Mouse (Mus musculus): ENCODE results near the gene Rfx7.

DNA sequence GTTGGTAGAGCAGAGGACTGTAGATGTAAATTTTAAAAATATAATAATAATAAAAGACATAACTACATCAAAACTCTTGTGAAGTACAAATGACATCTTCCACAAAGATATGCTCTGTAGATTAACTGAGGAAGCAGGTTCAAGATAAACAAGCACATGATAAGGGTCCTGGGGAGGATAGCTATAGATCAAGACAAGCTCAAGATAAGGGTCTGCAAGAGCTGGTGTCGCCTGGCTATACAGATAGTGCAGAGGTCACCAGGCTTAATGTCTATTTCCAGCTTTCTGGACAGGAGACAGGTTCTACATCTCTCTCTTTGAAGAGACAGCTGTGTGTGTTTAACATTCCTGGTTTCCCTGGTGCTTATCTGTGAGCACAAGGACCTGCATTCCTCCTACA is 100.2 kb downstream of the Rfx7 start:
- TF ChIP-seq POLR2A (IDR thresholded peaks at IDR 0.05; ENCODE audit: low read depth, low read length) (no peak), CTCF (IDR thresholded peaks at IDR 0.05; ENCODE audit: extremely low read depth, insufficient read length, insufficient replicate concordance, low read depth, low read length) (no peak)

Data from small intestine, adult 2 months (tissue).